Mouse (Mus musculus): ENCODE measurements around the gene Mapk9. TPM values are rescaled to one million over a fixed set of nuclear protein-coding genes. Genes with fewer than 3 reads are reported as not detected.

Gene Mapk9
- total and polyA plus RNA-seq, 2 experiments from 2014 or later = 70.4 to 128 TPM

DNA sequence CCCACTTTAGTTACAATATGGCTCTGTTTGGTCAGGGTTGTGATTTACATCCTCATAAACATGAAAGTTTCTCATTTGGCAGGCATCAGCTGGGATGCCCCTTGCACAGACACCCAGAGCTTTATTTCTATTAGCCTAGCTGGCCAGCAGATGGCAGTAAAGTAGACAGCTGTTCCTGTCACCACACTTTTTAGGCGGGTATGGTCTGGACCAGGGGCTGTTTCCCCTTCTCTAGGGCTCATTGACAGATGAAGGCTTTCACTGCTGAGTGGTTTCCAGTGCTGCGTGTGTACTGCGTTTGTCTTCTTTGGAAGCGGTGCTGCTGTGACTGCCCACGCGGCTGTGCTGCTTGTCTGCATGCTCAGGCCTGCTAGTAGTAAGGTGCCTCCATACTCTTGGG is 25.4 kb downstream of the Mapk9 start:
- peaks cover 33% of the 10 kb centered on the region for H3K36me3 ChIP-seq (ENCODE audit: insufficient read depth, low read length)
- WGBS = 64% methylated on average over 6 of the region's 6 CpGs
- peak; percentile 80 for DNase-seq (ENCODE audit: low spot score)
- H3K27ac ChIP-seq (ENCODE audit: low read depth, low read length) = no peak overlapping the region
- TF ChIP-seq CTCF (IDR thresholded peaks at IDR 0.05) = peak; percentile 84
- ATAC-seq (ENCODE audit: low FRiP score) = 0 out of 2 replicates have a peak, but pooled peaks have one; percentile 67
- H3K27me3 ChIP-seq (ENCODE audit: insufficient read depth, low read length) = no peaks in the 10 kb centered on the region
- H3K4me3 ChIP-seq (ENCODE audit: low read depth, low read length) = no peak overlapping the region
- no peaks in the 10 kb centered on the region for H3K9me3 ChIP-seq (ENCODE audit: low read length)
- H3K4me2 ChIP-seq (ENCODE audit: low read depth, low read length, poor library complexity, severe bottlenecking) = no peak overlapping the region
- H3K9ac ChIP-seq (replicated peaks; ENCODE audit: low read length, poor library complexity, severe bottlenecking) = no peak overlapping the region
- H3K4me1 ChIP-seq (ENCODE audit: insufficient read depth, low read length) = no peaks in the 10 kb centered on the region

DNA sequence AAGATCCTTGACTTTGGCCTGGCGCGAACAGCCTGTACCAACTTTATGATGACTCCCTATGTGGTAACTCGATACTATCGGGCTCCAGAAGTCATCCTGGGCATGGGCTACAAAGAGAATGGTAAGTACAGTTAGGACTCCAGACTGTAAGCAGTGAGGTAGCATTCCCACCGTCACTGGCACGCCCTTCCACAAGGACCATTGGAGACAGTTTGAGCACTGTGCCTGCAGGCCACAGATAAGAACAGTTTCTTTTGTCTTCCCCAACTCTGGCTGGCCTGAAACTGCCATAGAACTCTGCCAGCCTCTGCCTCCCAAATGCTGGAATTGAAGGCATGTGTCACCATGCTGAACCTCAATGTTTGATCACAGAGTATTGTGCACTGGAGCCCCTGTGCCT is 26.2 kb downstream of the Mapk9 start:
- no peak for ATAC-seq (ENCODE audit: low FRiP score)
- 96% methylated on average over 6 of the region's 6 CpGs for WGBS
- Histone ChIP-seq H3K9ac (replicated peaks; ENCODE audit: low read length, poor library complexity, severe bottlenecking) (no peak overlapping the region), H3K4me1 (ENCODE audit: insufficient read depth, low read length) (no peaks in the 10 kb centered on the region), H3K4me2 (ENCODE audit: low read depth, low read length, poor library complexity, severe bottlenecking) (no peak overlapping the region), H3K4me3 (ENCODE audit: low read depth, low read length) (no peak overlapping the region), H3K36me3 (ENCODE audit: insufficient read depth, low read length) (peaks cover 29% of the 10 kb centered on the region), H3K9me3 (ENCODE audit: low read length) (no peaks in the 10 kb centered on the region), H3K27ac (ENCODE audit: low read depth, low read length) (no peak overlapping the region), H3K27me3 (ENCODE audit: insufficient read depth, low read length) (no peaks in the 10 kb centered on the region)
- TF ChIP-seq CTCF (IDR thresholded peaks at IDR 0.05) = no peak
- DNase-seq (ENCODE audit: low spot score) = no peak

DNA sequence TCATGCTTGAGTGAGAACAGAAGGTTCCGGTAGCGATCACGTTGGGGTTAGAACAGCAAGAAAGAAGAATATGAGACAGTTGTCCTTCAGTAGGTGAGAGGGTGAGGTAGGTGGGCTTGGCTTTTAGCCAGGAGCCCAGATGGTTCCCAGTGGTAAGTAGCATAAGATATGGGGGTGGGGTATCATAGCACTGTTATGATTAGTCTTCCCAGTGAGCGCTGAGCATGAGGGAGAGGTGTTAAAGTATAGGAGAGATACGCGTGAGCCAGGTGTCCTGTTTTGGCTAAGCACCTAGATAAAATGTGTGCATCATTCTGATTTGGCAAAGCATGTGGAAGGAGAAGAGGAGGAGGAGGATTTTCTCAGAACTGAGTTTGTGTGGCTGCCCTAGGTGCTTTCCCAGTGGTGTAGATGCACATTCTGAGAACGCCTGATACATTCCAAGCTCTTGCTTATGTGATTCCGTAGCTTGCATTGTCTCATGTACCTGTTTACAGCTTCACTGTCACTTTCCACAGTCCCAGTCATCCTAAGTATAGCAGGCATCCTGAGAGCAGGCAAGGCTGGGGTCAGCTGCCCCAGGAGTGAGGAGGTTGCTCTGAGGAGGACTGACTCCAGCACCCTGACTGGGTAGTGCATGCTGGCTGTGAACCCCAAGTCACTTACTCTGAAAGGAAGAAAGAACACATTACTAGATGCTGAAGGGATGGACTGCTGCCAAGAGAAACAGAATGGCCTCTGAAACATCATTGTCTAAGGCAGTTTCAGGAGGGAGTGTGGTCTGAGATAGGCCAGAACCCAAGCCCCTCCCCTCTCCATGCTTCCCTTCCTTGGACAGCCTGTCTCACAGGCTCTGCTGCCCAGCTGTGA is 30.6 kb downstream of the Mapk9 start:
- Histone ChIP-seq H3K9ac (replicated peaks; ENCODE audit: low read length, poor library complexity, severe bottlenecking) (no peak overlapping the region), H3K27ac (ENCODE audit: low read depth, low read length) (no peak overlapping the region), H3K36me3 (ENCODE audit: insufficient read depth, low read length) (peaks cover 36% of the 10 kb centered on the region), H3K27me3 (ENCODE audit: insufficient read depth, low read length) (no peaks in the 10 kb centered on the region), H3K4me2 (ENCODE audit: low read depth, low read length, poor library complexity, severe bottlenecking) (no peak overlapping the region), H3K4me1 (ENCODE audit: insufficient read depth, low read length) (no peaks in the 10 kb centered on the region), H3K4me3 (ENCODE audit: low read depth, low read length) (no peak overlapping the region), H3K9me3 (ENCODE audit: low read length) (no peaks in the 10 kb centered on the region)
- DNase-seq (ENCODE audit: low spot score) (peak; percentile 68), ATAC-seq (ENCODE audit: low FRiP score) (no peak)
- WGBS = 92% methylated on average over 8 of the region's 8 CpGs
- no peak for TF ChIP-seq CTCF (IDR thresholded peaks at IDR 0.05)

DNA sequence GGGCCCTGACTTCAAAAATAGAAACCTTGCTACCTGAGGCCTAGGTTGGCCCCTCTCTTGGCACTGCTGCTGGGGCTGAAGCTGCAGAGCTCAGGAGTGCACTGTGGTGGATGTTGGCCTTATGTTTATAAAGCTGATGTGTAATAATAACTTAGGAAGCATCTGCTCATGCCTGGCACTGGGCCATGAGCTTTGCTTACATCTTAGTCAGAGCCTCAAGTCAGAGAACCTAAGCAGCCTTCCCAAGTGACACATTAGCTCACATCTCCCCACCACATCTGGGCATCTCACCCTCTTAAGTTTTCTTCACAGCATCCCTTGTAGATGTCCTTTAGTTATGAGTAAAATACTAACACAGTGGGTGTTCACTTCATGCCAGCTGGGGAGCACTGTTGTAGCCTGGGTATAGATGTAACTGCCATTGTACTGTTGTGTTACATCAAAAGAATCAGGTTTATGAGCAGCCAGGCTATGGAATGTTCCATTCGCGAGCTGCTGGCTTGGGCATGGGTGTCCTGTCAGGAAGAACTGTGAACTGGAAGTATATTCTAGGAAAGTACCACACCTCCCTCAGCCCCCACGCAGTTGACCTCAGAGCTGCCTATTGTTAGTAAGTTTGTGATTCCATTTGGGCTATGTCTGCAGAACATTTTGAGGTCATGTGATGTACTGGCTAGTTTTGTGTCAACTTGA is 33.5 kb downstream of the Mapk9 start:
- Histone ChIP-seq H3K27me3 (ENCODE audit: insufficient read depth, low read length) (no peaks in the 10 kb centered on the region), H3K4me3 (ENCODE audit: low read depth, low read length) (no peak overlapping the region), H3K27ac (ENCODE audit: low read depth, low read length) (no peak overlapping the region), H3K4me1 (ENCODE audit: insufficient read depth, low read length) (no peaks in the 10 kb centered on the region), H3K9me3 (ENCODE audit: low read length) (no peaks in the 10 kb centered on the region), H3K4me2 (ENCODE audit: low read depth, low read length, poor library complexity, severe bottlenecking) (no peak overlapping the region), H3K9ac (replicated peaks; ENCODE audit: low read length, poor library complexity, severe bottlenecking) (no peak overlapping the region), H3K36me3 (ENCODE audit: insufficient read depth, low read length) (peaks cover 44% of the 10 kb centered on the region)
- no peak for DNase-seq (ENCODE audit: low spot score)
- no peak for ATAC-seq (ENCODE audit: low FRiP score)
- WGBS = 90% methylated on average over 3 of the region's 3 CpGs
- TF ChIP-seq CTCF (IDR thresholded peaks at IDR 0.05) = no peak

DNA sequence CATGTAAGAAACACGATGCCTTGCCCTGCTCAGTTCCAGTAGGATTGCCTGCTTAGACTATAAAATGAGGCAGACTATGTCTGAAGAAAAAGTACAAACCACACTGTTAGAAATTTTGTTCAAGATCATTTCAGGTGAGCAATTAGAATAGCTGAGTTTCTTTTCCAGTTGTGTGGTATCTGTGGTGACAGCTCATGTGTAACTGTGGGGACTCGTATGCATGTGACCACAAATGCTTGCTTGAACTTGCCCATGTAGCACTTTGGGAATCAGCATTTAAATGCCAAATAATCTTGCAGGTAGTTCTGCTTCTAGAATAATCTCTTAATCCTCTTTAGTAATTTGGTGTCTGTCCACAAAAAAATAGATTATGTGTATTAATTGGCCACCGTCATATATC is 36.8 kb downstream of the Mapk9 start:
- H3K36me3 ChIP-seq (ENCODE audit: insufficient read depth, low read length) = peaks cover 39% of the 10 kb centered on the region
- no peak overlapping the region for H3K4me2 ChIP-seq (ENCODE audit: low read depth, low read length, poor library complexity, severe bottlenecking)
- no peaks in the 10 kb centered on the region for H3K4me1 ChIP-seq (ENCODE audit: insufficient read depth, low read length)
- no peak for DNase-seq (ENCODE audit: low spot score)
- no peak for TF ChIP-seq CTCF (IDR thresholded peaks at IDR 0.05)
- no peaks in the 10 kb centered on the region for H3K9me3 ChIP-seq (ENCODE audit: low read length)
- H3K27me3 ChIP-seq (ENCODE audit: insufficient read depth, low read length) = no peaks in the 10 kb centered on the region
- no peak overlapping the region for H3K4me3 ChIP-seq (ENCODE audit: low read depth, low read length)
- H3K9ac ChIP-seq (replicated peaks; ENCODE audit: low read length, poor library complexity, severe bottlenecking) = no peak overlapping the region
- WGBS = 82% methylated on average over 3 of the region's 3 CpGs
- ATAC-seq (ENCODE audit: low FRiP score) = no peak
- no peak overlapping the region for H3K27ac ChIP-seq (ENCODE audit: low read depth, low read length)

DNA sequence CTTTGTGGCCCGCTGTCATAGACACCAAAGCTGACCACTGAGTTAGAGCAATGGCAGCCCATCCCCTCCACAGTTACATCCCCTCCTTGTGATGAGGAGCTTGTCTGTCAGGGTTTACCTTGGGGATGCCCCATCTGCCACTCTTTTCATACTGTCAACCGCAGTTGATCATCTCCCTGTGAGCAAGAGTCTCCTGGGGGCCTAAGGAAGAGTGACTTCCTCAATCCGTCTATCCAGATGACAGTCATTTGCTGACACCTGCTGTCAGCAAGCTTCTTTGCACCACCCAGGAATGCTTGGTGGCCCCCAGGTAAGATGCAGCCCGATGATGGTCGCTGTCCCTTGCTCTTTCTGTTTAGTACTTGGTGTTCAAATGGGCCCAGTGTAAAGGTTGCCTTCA is 41.9 kb downstream of the Mapk9 start:
- Histone ChIP-seq H3K36me3 (ENCODE audit: insufficient read depth, low read length) (peaks cover 17% of the 10 kb centered on the region; the same call in 1 of the 2 replicates), H3K4me2 (ENCODE audit: low read depth, low read length, poor library complexity, severe bottlenecking) (no peak overlapping the region), H3K9me3 (ENCODE audit: low read length) (no peaks in the 10 kb centered on the region), H3K27ac (ENCODE audit: low read depth, low read length) (no peak overlapping the region), H3K27me3 (ENCODE audit: insufficient read depth, low read length) (no peaks in the 10 kb centered on the region), H3K4me3 (ENCODE audit: low read depth, low read length) (no peak overlapping the region), H3K9ac (replicated peaks; ENCODE audit: low read length, poor library complexity, severe bottlenecking) (no peak overlapping the region), H3K4me1 (ENCODE audit: insufficient read depth, low read length) (no peaks in the 10 kb centered on the region)
- ATAC-seq (ENCODE audit: low FRiP score) (no peak), DNase-seq (ENCODE audit: low spot score) (no peak)
- TF ChIP-seq CTCF (IDR thresholded peaks at IDR 0.05) = 0 out of 2 replicates have a peak, but pooled peaks have one; percentile 6
- 83% methylated on average over 5 of the region's 5 CpGs for WGBS
